Mouse (Mus musculus) megakaryocyte, embryonic 14.5 days (primary cell): ENCODE data around the gene Kcnk4.

Experiments used
- FLI1 ChIP-seq: IDR thresholded peaks from 2 replicates; pipeline ENCODE4 v1.6.1; 2012; ENCODE audit warnings: low read length, inconsistent platforms, mixed read lengths
- GATA1 ChIP-seq: IDR thresholded peaks from 3 replicates; pipeline ENCODE4 v1.6.1; 2012; ENCODE audit warnings: mixed read lengths, low read length, inconsistent platforms, borderline replicate concordance

DNA sequence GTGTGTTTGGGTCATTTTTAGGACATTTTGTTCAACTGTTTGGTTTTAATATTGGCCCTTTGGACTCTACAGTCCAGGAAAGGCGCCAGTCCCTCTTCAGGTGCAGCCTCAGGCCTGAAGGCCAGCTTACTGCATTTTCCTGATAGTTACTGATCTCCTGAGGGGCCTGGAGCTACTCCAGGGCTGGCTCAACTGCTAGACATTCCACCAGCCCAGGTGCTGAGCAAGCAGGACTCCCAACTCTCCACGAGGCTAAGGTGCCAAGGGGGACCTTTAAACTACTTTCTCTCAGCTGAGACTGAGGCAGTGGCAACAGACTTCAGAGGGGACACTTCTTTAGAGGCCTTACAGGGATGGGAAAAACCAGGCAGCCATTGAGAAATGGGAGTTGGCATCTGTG is 29.5 kb downstream of the Kcnk4 start:
- TF ChIP-seq FLI1 (no peak), GATA1 (no peak)
